Mouse (Mus musculus): ENCODE measurements around the gene Mettl24. TPM values are rescaled to one million over a fixed set of nuclear protein-coding genes. Genes with fewer than 3 reads are reported as not detected.
A peak's percentile ranks its signal among the peaks of the same experiment; 100 is the strongest.

The Mettl24 gene
- polyA plus RNA-seq, 1 experiment from 2014 or later = 3.9 TPM

DNA sequence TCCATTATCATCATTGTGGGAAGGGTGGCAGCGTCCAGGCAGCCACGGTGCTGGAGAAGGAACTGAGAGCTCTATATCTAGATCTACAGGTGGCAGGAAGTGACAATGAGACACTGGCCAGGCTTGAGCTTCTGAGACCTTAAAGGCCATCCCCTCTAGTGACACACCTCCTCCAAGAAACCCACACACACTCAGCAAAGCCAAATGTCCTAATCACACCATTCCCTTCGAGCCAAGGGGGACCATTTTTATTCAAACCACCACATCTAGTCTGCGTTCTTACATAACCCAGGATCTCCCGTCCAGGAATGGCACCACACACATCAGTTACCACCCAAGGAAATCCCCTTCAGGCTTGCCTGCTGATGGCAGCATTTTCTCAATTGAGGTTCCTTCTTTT is 40.0 kb upstream of the Mettl24 start:
- no peak overlapping the region for H3K9ac ChIP-seq (ENCODE audit: low read depth, low read length)
- H3K27me3 ChIP-seq (ENCODE audit: insufficient read depth, low read length) = no peaks in the 10 kb centered on the region
- 82% methylated on average over 5 of the region's 5 CpGs for WGBS
- DNase-seq (ENCODE audit: low spot score) (no peak), ATAC-seq (replicated peaks; ENCODE audit: low FRiP score, low read depth) (no peak)
- H3K9me3 ChIP-seq (replicated peaks; ENCODE audit: low read length) = no peaks in the 10 kb centered on the region
- H3K4me1 ChIP-seq (replicated peaks; ENCODE audit: insufficient read depth, low read length) = peaks cover 3% of the 10 kb centered on the region; the same call in 1 of the 2 replicates
- no peak for TF ChIP-seq CTCF (IDR thresholded peaks at IDR 0.05; ENCODE audit: low read depth)
- no peak overlapping the region for H3K4me2 ChIP-seq (ENCODE audit: low read length)
- no peak overlapping the region for H3K27ac ChIP-seq
- no peak overlapping the region for H3K4me3 ChIP-seq (replicated peaks; ENCODE audit: low read depth, low read length)
- no peaks in the 10 kb centered on the region for H3K36me3 ChIP-seq (ENCODE audit: insufficient read depth, low read length)

DNA sequence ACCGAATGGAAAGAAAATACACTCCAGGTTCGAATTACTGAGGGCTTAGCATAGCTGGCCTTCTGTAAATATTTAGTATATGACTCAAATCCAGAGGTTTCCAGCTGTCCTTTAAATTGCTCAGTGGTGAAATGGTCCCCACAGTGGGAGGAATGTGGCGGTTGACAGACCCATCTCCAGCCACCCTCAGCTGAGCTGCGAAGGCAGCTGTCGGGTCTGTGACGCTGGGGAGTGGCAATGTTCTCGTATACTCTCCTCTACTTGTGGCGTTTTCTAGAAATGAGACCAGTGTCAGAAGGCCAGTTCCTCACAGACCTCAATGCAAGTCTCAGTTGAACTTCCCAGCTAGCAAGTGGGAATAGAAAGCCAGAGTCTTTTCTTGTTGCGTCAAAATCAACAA is 38.6 kb upstream of the Mettl24 start:
- ATAC-seq (replicated peaks; ENCODE audit: low FRiP score, low read depth) = no peak
- DNase-seq (ENCODE audit: low spot score) = no peak
- H3K4me2 ChIP-seq (ENCODE audit: low read length) = no peak overlapping the region

DNA sequence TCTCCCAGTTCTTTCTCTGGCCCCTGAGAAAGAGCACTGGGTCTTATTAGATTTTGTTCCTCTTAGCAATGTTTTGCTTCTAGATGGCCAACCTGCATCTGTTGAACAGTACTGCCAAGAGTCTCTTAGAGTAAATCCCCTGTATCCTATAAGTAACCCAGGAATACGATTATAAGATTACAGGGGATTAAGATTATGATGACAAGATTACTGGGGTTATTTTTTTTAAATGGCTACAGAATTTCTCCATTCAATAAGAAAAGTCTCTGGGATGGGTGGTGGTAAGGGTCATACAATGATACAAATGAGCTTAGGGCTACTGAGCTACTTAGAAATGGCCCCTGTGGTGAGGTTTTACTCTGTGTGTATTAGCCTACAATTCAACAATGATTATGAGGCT is 37.7 kb upstream of the Mettl24 start:
- Histone ChIP-seq H3K4me2 (ENCODE audit: low read length) (no peak overlapping the region), H3K27ac (no peak overlapping the region), H3K9me3 (replicated peaks; ENCODE audit: low read length) (no peaks in the 10 kb centered on the region), H3K4me1 (replicated peaks; ENCODE audit: insufficient read depth, low read length) (no peaks in the 10 kb centered on the region), H3K36me3 (ENCODE audit: insufficient read depth, low read length) (no peaks in the 10 kb centered on the region), H3K27me3 (ENCODE audit: insufficient read depth, low read length) (no peaks in the 10 kb centered on the region), H3K4me3 (replicated peaks; ENCODE audit: low read depth, low read length) (no peak overlapping the region), H3K9ac (ENCODE audit: low read depth, low read length) (no peak overlapping the region)
- 91% methylated on average over 1 of the region's 1 CpGs for WGBS
- ATAC-seq (replicated peaks; ENCODE audit: low FRiP score, low read depth) (no peak), DNase-seq (ENCODE audit: low spot score) (no peak)
- no peak for TF ChIP-seq CTCF (IDR thresholded peaks at IDR 0.05; ENCODE audit: low read depth)

More for the DNA sequence above, 38.6 kb upstream of the Mettl24 start:
- H3K27me3 ChIP-seq (ENCODE audit: insufficient read depth, low read length) = no peaks in the 10 kb centered on the region
- H3K4me1 ChIP-seq (replicated peaks; ENCODE audit: insufficient read depth, low read length) = no peaks in the 10 kb centered on the region
- H3K4me3 ChIP-seq (replicated peaks; ENCODE audit: low read depth, low read length) = no peak overlapping the region
- TF ChIP-seq CTCF (IDR thresholded peaks at IDR 0.05; ENCODE audit: low read depth) = no peak
- H3K9me3 ChIP-seq (replicated peaks; ENCODE audit: low read length) = no peaks in the 10 kb centered on the region
- H3K9ac ChIP-seq (ENCODE audit: low read depth, low read length) = no peak overlapping the region
- WGBS = 55% methylated on average over 9 of the region's 9 CpGs
- no peak overlapping the region for H3K27ac ChIP-seq
- H3K36me3 ChIP-seq (ENCODE audit: insufficient read depth, low read length) = no peaks in the 10 kb centered on the region

DNA sequence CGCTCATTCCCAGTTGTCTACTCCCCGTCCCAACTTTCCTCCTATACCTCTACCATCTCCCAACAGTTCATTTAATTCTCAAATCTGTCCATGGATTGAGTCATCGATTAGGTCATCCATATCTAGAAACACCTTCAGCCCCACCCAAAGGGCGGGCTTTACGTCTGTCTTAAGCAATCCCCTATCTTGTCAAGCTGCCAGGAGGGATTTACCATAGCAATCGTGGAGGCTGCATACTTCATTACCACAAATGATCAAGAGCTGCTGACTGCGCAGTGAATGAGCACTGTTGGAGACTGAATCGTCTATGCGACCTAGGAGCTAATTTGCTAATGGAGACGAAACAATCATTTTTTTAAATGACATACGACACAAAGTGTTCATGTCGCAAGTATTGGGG is 34.3 kb upstream of the Mettl24 start:
- 87% methylated on average over 12 of the region's 12 CpGs for WGBS

DNA sequence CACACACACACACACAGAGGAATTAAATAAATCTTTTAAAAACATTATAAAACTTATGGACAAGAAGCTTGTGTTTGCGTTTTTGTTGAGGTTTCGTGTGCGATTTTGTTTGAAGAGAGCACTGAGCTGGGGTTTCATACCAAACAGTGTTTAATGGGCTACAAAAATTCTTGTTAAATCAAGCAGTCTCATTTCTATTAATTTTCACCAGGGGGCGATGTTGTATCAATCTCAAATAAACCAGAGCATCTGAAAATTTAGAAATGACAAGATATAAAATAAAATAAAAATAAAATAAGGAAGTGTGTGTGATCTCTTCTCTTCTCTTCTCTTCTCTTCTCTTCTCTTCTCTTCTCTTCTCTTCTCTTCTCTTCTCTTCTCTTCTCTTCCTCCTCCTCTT is 33.4 kb upstream of the Mettl24 start:
- Histone ChIP-seq H3K36me3 (ENCODE audit: insufficient read depth, low read length) (no peaks in the 10 kb centered on the region), H3K9me3 (replicated peaks; ENCODE audit: low read length) (no peaks in the 10 kb centered on the region), H3K27ac (no peak overlapping the region), H3K4me3 (replicated peaks; ENCODE audit: low read depth, low read length) (no peak overlapping the region), H3K27me3 (ENCODE audit: insufficient read depth, low read length) (no peaks in the 10 kb centered on the region), H3K9ac (ENCODE audit: low read depth, low read length) (no peak overlapping the region), H3K4me1 (replicated peaks; ENCODE audit: insufficient read depth, low read length) (no peaks in the 10 kb centered on the region), H3K4me2 (ENCODE audit: low read length) (no peak overlapping the region)
- peak; percentile 73 for TF ChIP-seq CTCF (IDR thresholded peaks at IDR 0.05; ENCODE audit: low read depth)
- no peak for ATAC-seq (replicated peaks; ENCODE audit: low FRiP score, low read depth)
- WGBS = 22% methylated on average over 4 of the region's 4 CpGs
- DNase-seq (ENCODE audit: low spot score) = peak; percentile 82

More for the DNA sequence above, 34.3 kb upstream of the Mettl24 start:
- Histone ChIP-seq H3K27me3 (ENCODE audit: insufficient read depth, low read length) (no peaks in the 10 kb centered on the region), H3K4me1 (replicated peaks; ENCODE audit: insufficient read depth, low read length) (no peaks in the 10 kb centered on the region), H3K36me3 (ENCODE audit: insufficient read depth, low read length) (no peaks in the 10 kb centered on the region), H3K9ac (ENCODE audit: low read depth, low read length) (no peak overlapping the region), H3K4me3 (replicated peaks; ENCODE audit: low read depth, low read length) (no peak overlapping the region), H3K9me3 (replicated peaks; ENCODE audit: low read length) (no peaks in the 10 kb centered on the region), H3K27ac (no peak overlapping the region), H3K4me2 (ENCODE audit: low read length) (no peak overlapping the region)
- DNase-seq (ENCODE audit: low spot score) = no peak
- ATAC-seq (replicated peaks; ENCODE audit: low FRiP score, low read depth) = no peak
- TF ChIP-seq CTCF (IDR thresholded peaks at IDR 0.05; ENCODE audit: low read depth) = no peak

DNA sequence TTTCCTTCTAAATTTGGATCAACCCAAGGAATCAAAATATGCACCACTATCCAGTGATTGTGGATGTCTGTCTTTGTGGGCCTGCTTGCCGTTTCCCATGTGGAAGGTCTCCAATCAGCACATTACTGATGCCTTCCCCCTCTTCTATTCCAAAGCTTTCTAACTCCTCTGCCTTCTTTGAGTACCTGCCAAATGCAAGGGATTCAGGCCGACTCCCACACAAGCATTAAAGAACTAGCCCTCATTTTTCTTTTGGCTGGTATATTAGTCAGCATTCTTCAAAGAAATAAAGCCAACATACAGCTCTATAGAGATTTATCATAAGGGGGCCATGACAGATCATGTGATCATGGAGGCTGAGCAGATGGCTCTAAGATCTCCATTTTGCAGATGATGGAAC is 31.4 kb upstream of the Mettl24 start:
- DNase-seq (ENCODE audit: low spot score) (no peak), ATAC-seq (replicated peaks; ENCODE audit: low FRiP score, low read depth) (no peak)
- WGBS = 54% methylated on average over 2 of the region's 2 CpGs
- Histone ChIP-seq H3K9ac (ENCODE audit: low read depth, low read length) (no peak overlapping the region), H3K4me1 (replicated peaks; ENCODE audit: insufficient read depth, low read length) (no peaks in the 10 kb centered on the region), H3K4me3 (replicated peaks; ENCODE audit: low read depth, low read length) (no peak overlapping the region), H3K4me2 (ENCODE audit: low read length) (no peak overlapping the region), H3K27me3 (ENCODE audit: insufficient read depth, low read length) (no peaks in the 10 kb centered on the region), H3K36me3 (ENCODE audit: insufficient read depth, low read length) (no peaks in the 10 kb centered on the region), H3K27ac (no peak overlapping the region), H3K9me3 (replicated peaks; ENCODE audit: low read length) (no peaks in the 10 kb centered on the region)
- TF ChIP-seq CTCF (IDR thresholded peaks at IDR 0.05; ENCODE audit: low read depth) = no peak

DNA sequence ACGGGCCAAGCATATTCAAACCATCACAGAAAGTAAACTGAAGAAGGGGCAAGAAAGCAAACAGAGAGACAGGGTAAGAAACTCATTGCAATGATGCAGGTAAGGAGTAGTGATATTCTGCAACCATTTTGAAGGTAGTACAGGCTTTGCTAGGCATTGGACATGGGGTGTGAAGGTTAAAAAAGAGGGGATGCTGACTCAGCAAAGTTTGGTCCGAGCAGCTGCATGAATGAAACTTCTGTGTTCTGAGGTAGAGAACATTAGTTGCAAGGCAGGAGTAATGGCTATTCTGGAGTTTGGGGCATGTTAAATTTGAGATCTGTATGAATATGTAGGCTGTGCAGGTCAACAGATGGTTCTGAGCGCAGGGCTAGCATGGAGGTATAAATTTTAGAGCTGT is 17.8 kb upstream of the Mettl24 start:
- ATAC-seq (replicated peaks; ENCODE audit: low FRiP score, low read depth) (no peak), DNase-seq (ENCODE audit: low spot score) (no peak)
- TF ChIP-seq CTCF (IDR thresholded peaks at IDR 0.05; ENCODE audit: low read depth) = no peak
- Histone ChIP-seq H3K9ac (ENCODE audit: low read depth, low read length) (no peak overlapping the region), H3K4me2 (ENCODE audit: low read length) (no peak overlapping the region), H3K27ac (no peak overlapping the region), H3K4me1 (replicated peaks; ENCODE audit: insufficient read depth, low read length) (no peaks in the 10 kb centered on the region), H3K9me3 (replicated peaks; ENCODE audit: low read length) (no peaks in the 10 kb centered on the region), H3K27me3 (ENCODE audit: insufficient read depth, low read length) (no peaks in the 10 kb centered on the region), H3K4me3 (replicated peaks; ENCODE audit: low read depth, low read length) (no peak overlapping the region), H3K36me3 (ENCODE audit: insufficient read depth, low read length) (no peaks in the 10 kb centered on the region)
- WGBS = 66% methylated on average over 3 of the region's 3 CpGs
